Mouse (Mus musculus) MEL (cell line): ENCODE data around the gene Rdh5.

Experiments used
- BHLHE40 ChIP-seq: IDR thresholded peaks from 2 replicates; pipeline ENCODE4 v1.6.1; 2012; ENCODE audit warnings: low read depth, mild to moderate bottlenecking, inconsistent platforms, low read length, improper control_type of control experiment, borderline replicate concordance
- CTCF ChIP-seq, 3 experiments: IDR thresholded peaks in 2 of 3; conservative IDR thresholded peaks in 1 of 3; 2 replicates each; pipeline ENCODE4 v1.5.1; 2011 to 2012; ENCODE audit warnings: low read length in 3 of 3, low read depth in 2 of 3, mild to moderate bottlenecking in 2 of 3, improper control_type of control experiment in 1 of 3, inconsistent platforms in 1 of 3, mixed read lengths in 1 of 3, moderate library complexity in 1 of 3; ENCODE audit not compliant: control insufficient read depth in 1 of 3, insufficient read depth in 1 of 3, poor library complexity in 1 of 3, severe bottlenecking in 1 of 3
- HCFC1 ChIP-seq: IDR thresholded peaks from 2 replicates; pipeline ENCODE4 v1.6.1; 2012; ENCODE audit warnings: low read depth, mild to moderate bottlenecking, inconsistent platforms, low read length, improper control_type of control experiment, moderate library complexity
- MAFK ChIP-seq: IDR thresholded peaks from 2 replicates; pipeline ENCODE4 v1.6.1; 2011; ENCODE audit warnings: low read depth, mild to moderate bottlenecking, low read length, improper control_type of control experiment, borderline replicate concordance
- POLR2A ChIP-seq, 2 experiments: IDR thresholded peaks; 2 replicates each; pipeline ENCODE4 v1.6.1; 2011 to 2012; ENCODE audit warnings: low read length in 2 of 2, mild to moderate bottlenecking in 2 of 2, control low read depth in 1 of 2, improper control_type of control experiment in 1 of 2, low read depth in 1 of 2, moderate library complexity in 1 of 2; ENCODE audit not compliant: control insufficient read depth in 1 of 2, insufficient read depth in 1 of 2, poor library complexity in 1 of 2
- POLR2AphosphoS2 ChIP-seq: IDR thresholded peaks from 2 replicates; pipeline ENCODE4 v1.6.1; 2011; ENCODE audit warnings: low read length, improper control_type of control experiment
- RAD21 ChIP-seq: IDR thresholded peaks from 2 replicates; pipeline ENCODE4 v1.6.1; 2011; ENCODE audit warnings: mild to moderate bottlenecking, low read depth, low read length, improper control_type of control experiment
- ZC3H11A ChIP-seq: IDR thresholded peaks from 2 replicates; pipeline ENCODE4 v1.6.1; 2012; ENCODE audit warnings: low read depth, mild to moderate bottlenecking, inconsistent platforms, low read length, improper control_type of control experiment

DNA sequence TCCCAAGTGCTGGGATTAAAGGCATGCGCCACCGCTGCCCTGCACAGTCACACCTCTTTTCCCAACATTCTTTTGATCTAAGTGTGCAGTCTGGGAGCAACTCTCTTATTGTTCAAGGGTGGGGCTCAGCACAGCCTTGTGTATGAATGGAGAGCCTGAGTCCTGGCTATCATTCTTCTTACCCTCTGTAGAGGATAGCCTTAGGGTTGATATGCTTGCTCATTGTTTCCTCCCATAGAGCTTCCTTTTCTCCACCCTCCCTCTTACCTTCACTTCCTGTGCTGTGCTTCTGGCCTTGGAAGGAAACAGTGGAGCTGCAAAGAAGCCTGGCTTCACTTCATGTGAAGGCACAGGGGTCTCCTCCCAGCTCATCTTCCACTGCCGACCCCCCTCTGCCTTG, 22.0 kb downstream of the Rdh5 start, which contains the start of gene Cd63:
- TF ChIP-seq CTCF (IDR thresholded peaks at IDR 0.05 in 2 of 3, conservative IDR thresholded peaks at IDR 0.05 in 1 of 3; ENCODE audit: control insufficient read depth in 1 of 3, insufficient read depth in 1 of 3, low read depth in 2 of 3, low read length in 3 of 3, poor library complexity in 1 of 3, severe bottlenecking in 1 of 3) (no peak), BHLHE40 (no peak), POLR2A (IDR thresholded peaks at IDR 0.05; ENCODE audit: control insufficient read depth in 1 of 2, insufficient read depth in 1 of 2, low read depth in 1 of 2, low read length in 2 of 2, poor library complexity in 1 of 2) (no peak), RAD21 (no peak), ZC3H11A (no peak), MAFK (no peak), POLR2AphosphoS2 (no peak), HCFC1 (no peak)
